Mouse (Mus musculus) layer of hippocampus, adult 11-12 months (tissue): ENCODE measurements around the gene Mettl17.
"Not testable (repeated sequence)": the region's sequence is repeated elsewhere in the genome, so short reads cannot be mapped to it uniquely, and the experiment has no call there.

Experiments
- DNase-seq: peaks from one replicate; pipeline ENCODE4 v3.0.0; 2022; ENCODE audit warnings: low spot score

Gene Mettl17

GRCm38 (mm10) chr14:51884598-51885331 is at the start of gene Mettl17:
Mettl17 (plus strand) TSS chr14:51884842.
- DNase-seq: peak; percentile 95

GRCm38 (mm10) chr14:51838480-51838879 is 46.2 kb upstream of the Mettl17 start:
- peak; percentile 3 for DNase-seq

- no peak for DNase-seq
These were observed 42.4 kb upstream of the Mettl17 start for GRCm38 (mm10) chr14:51842250-51842649.

- DNase-seq: no peak
These were observed 41.9 kb upstream of the Mettl17 start for GRCm38 (mm10) chr14:51842781-51843180.

GRCm38 (mm10) chr14:51843882-51844281 is 40.8 kb upstream of the Mettl17 start:
- DNase-seq: no peak

- no peak for DNase-seq
These were observed 38.1 kb upstream of the Mettl17 start for GRCm38 (mm10) chr14:51846566-51846965.

GRCm38 (mm10) chr14:51851006-51851405 is 33.6 kb upstream of the Mettl17 start:
- DNase-seq: not testable (repeated sequence)

- no peak for DNase-seq
These were observed 31.2 kb upstream of the Mettl17 start, which contains the start of gene Ear6 for GRCm38 (mm10) chr14:51853399-51853798. Ear6 (plus strand) TSS chr14:51853699.

- DNase-seq: not testable (repeated sequence)
These were observed 29.4 kb upstream of the Mettl17 start for GRCm38 (mm10) chr14:51855280-51855679.

GRCm38 (mm10) chr14:51863603-51864002 is 21.0 kb upstream of the Mettl17 start:
- DNase-seq: not testable (repeated sequence)

GRCm38 (mm10) chr14:51870756-51871155 is 13.9 kb upstream of the Mettl17 start:
- no peak for DNase-seq

GRCm38 (mm10) chr14:51871741-51872140 is 12.9 kb upstream of the Mettl17 start:
- DNase-seq: no peak

- no peak for DNase-seq
These were observed 7.1 kb upstream of the Mettl17 start for GRCm38 (mm10) chr14:51877517-51877916.

GRCm38 (mm10) chr14:51883527-51884030 is 1.1 kb upstream of the Mettl17 start:
- DNase-seq: peak; percentile 78

- no peak for DNase-seq
These were observed 554 bp upstream of the Mettl17 start for GRCm38 (mm10) chr14:51884031-51884544.

- no peak for DNase-seq
These were observed 1.4 kb downstream of the Mettl17 start for GRCm38 (mm10) chr14:51886051-51886450.

- DNase-seq: no peak
These were observed 5.2 kb downstream of the Mettl17 start for GRCm38 (mm10) chr14:51889833-51890232.

- no peak for DNase-seq
These were observed 7.7 kb downstream of the Mettl17 start, which contains the start of gene Slc39a2 for GRCm38 (mm10) chr14:51892191-51892939. Slc39a2 (plus strand) TSS chr14:51892889.

- no peak for DNase-seq
These were observed 8.6 kb downstream of the Mettl17 start for GRCm38 (mm10) chr14:51893094-51893794.

- DNase-seq: no peak
These were observed 9.2 kb downstream of the Mettl17 start for GRCm38 (mm10) chr14:51893809-51894208.

- DNase-seq: no peak
These were observed 10.4 kb downstream of the Mettl17 start for GRCm38 (mm10) chr14:51895071-51895470.

- no peak for DNase-seq
These were observed 11.4 kb downstream of the Mettl17 start for GRCm38 (mm10) chr14:51896019-51896418.
